Mouse (Mus musculus): ENCODE results near the gene Usp28.

Usp28 gene

GRCm38 (mm10) chr9:49023956-49024355, 38.8 kb downstream of the Usp28 start:
- DNase-seq: no peak

GRCm38 (mm10) chr9:49024529-49024928, 39.4 kb downstream of the Usp28 start:
- DNase-seq: no peak

GRCm38 (mm10) chr9:49034764-49035163, 49.6 kb downstream of the Usp28 start:
- DNase-seq: no peak

GRCm38 (mm10) chr9:49050901-49051300, 65.7 kb downstream of the Usp28 start:
- no peak for DNase-seq

- peak; percentile 25 for DNase-seq
Observed at GRCm38 (mm10) chr9:49051349-49051748, 66.2 kb downstream of the Usp28 start.

GRCm38 (mm10) chr9:49054028-49054427, 68.9 kb downstream of the Usp28 start:
- DNase-seq: no peak

GRCm38 (mm10) chr9:49055333-49056205, 70.4 kb downstream of the Usp28 start, which contains the start of gene Zw10:
Zw10 (plus strand) TSS chr9:49055613.
- DNase-seq: peak; percentile 96

GRCm38 (mm10) chr9:49076847-49077246, 91.7 kb downstream of the Usp28 start:
- no peak for DNase-seq

- no peak for DNase-seq
Observed at GRCm38 (mm10) chr9:49081107-49081506, 95.9 kb downstream of the Usp28 start, which contains the start of gene Tmprss5. Tmprss5 (plus strand) TSS chr9:49081260.

- DNase-seq: peak; percentile 68
Observed at GRCm38 (mm10) chr9:49081561-49081960, 96.4 kb downstream of the Usp28 start.

- DNase-seq: no peak
Observed at GRCm38 (mm10) chr9:49087317-49087716, 102.1 kb downstream of the Usp28 start.
